Mouse (Mus musculus): Measurements from ENCODE around the gene Crybb2.

Crybb2 gene

GRCm38 (mm10) chr5:113070017-113070416 lies at the start of gene Crybb2:
Gene Crybb2, minus strand, starts transcription at chr5:113070117.
- DNase-seq (ENCODE audit: low read depth, low spot score), result no peak

GRCm38 (mm10) chr5:113119291-113119690 lies 49.4 kb upstream of the Crybb2 start:
- no peak for DNase-seq (ENCODE audit: low read depth, low spot score)

- peak; percentile 66 for DNase-seq (ENCODE audit: low read depth, low spot score)
These were observed 48.8 kb upstream of the Crybb2 start for GRCm38 (mm10) chr5:113118695-113119094.

- DNase-seq (ENCODE audit: low read depth, low spot score), result no peak
These were observed 47.4 kb upstream of the Crybb2 start for GRCm38 (mm10) chr5:113117361-113117760.

GRCm38 (mm10) chr5:113115896-113116295 lies 46.0 kb upstream of the Crybb2 start:
- DNase-seq (ENCODE audit: low read depth, low spot score), result peak; percentile 42

GRCm38 (mm10) chr5:113114264-113115225 lies 44.6 kb upstream of the Crybb2 start:
- no peak for DNase-seq (ENCODE audit: low read depth, low spot score)

- DNase-seq (ENCODE audit: low read depth, low spot score), result no peak
These were observed 43.2 kb upstream of the Crybb2 start for GRCm38 (mm10) chr5:113113120-113113519.

GRCm38 (mm10) chr5:113111336-113111735 lies 41.4 kb upstream of the Crybb2 start:
- no peak for DNase-seq (ENCODE audit: low read depth, low spot score)

GRCm38 (mm10) chr5:113110929-113111328 lies 41.0 kb upstream of the Crybb2 start:
- DNase-seq (ENCODE audit: low read depth, low spot score), result peak; percentile 62

- DNase-seq (ENCODE audit: low read depth, low spot score), result peak; percentile 34
These were observed 39.7 kb upstream of the Crybb2 start for GRCm38 (mm10) chr5:113109651-113110050.

GRCm38 (mm10) chr5:113108165-113108764 lies 38.3 kb upstream of the Crybb2 start:
- DNase-seq (ENCODE audit: low read depth, low spot score), result no peak

- no peak for DNase-seq (ENCODE audit: low read depth, low spot score)
These were observed 37.8 kb upstream of the Crybb2 start for GRCm38 (mm10) chr5:113107709-113108108.

- no peak for DNase-seq (ENCODE audit: low read depth, low spot score)
These were observed 36.7 kb upstream of the Crybb2 start for GRCm38 (mm10) chr5:113106594-113106993.

GRCm38 (mm10) chr5:113105481-113105880 lies 35.6 kb upstream of the Crybb2 start:
- DNase-seq (ENCODE audit: low read depth, low spot score), result no peak

- DNase-seq (ENCODE audit: low read depth, low spot score), result no peak
These were observed 35.1 kb upstream of the Crybb2 start for GRCm38 (mm10) chr5:113105035-113105434.

- no peak for DNase-seq (ENCODE audit: low read depth, low spot score)
These were observed 32.5 kb upstream of the Crybb2 start for GRCm38 (mm10) chr5:113102455-113102854.

- DNase-seq (ENCODE audit: low read depth, low spot score), result no peak
These were observed 31.5 kb upstream of the Crybb2 start for GRCm38 (mm10) chr5:113101457-113101856.

GRCm38 (mm10) chr5:113100422-113100821 lies 30.5 kb upstream of the Crybb2 start:
- DNase-seq (ENCODE audit: low read depth, low spot score), result no peak

- DNase-seq (ENCODE audit: low read depth, low spot score), result peak; percentile 80
These were observed 29.6 kb upstream of the Crybb2 start for GRCm38 (mm10) chr5:113099546-113099945.

GRCm38 (mm10) chr5:113097551-113097950 lies 27.6 kb upstream of the Crybb2 start:
- DNase-seq (ENCODE audit: low read depth, low spot score), result no peak

GRCm38 (mm10) chr5:113095456-113095855 lies 25.5 kb upstream of the Crybb2 start:
- DNase-seq (ENCODE audit: low read depth, low spot score), result no peak

GRCm38 (mm10) chr5:113092406-113092805 lies 22.5 kb upstream of the Crybb2 start:
- no peak for DNase-seq (ENCODE audit: low read depth, low spot score)

- DNase-seq (ENCODE audit: low read depth, low spot score), result peak; percentile 68
These were observed 21.2 kb upstream of the Crybb2 start for GRCm38 (mm10) chr5:113091162-113091561.

Measured in ES-CJ7 (cell line).